Mouse (Mus musculus): ENCODE data around the gene Vmn2r14.
"Not testable (repeated sequence)": the region's sequence is repeated elsewhere in the genome, so short reads cannot be mapped to it uniquely, and the experiment has no call there.

Vmn2r14 gene

DNA sequence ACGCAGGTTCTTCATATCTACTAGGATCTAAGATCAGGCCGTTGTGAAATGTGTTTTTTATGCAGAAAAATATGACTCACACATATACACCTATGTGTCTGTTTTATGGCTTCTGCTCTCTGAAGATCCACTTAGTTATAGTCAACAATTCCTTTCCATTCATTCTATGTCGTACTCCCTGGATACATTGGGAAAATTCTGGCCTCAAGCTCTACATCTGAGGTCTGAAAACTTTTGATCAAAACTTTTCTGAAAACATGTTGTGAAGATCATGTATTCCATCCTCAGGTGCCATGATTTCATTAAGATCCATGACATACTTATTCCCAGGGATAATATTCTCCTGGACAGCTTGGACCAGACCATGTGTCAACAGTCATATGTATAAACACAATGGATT is at the start of gene Vmn2r14:
TSS of gene Vmn2r14 (minus strand) at position 101 of the 400 bp plus-strand sequence.
- DNase-seq (ENCODE audit: low spot score), result no peak

DNA sequence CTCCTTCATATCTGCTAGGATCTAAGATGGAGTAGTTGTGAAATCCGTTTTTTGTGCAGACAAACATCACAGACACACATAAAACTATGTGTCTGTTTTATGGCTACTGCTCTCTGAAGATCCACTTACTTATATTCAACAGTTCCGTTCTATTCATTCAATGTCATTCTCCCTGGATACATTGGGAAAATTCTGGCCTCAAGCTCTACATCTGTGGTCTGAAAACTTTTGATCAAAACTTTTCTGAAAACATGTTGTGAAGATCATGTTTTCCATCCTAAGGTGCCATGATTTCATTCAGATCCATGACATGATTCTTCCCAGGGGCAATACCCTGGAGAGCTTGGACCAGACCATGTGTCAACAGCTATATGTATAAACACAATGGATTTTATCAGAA is 32.4 kb downstream of the Vmn2r14 start, which contains the start of gene Vmn2r13:
TSS of gene Vmn2r13 (minus strand) at position 101 of the 400 bp plus-strand sequence.
- not testable (repeated sequence) for DNase-seq (ENCODE audit: low spot score)

- not testable (repeated sequence) for DNase-seq (ENCODE audit: low spot score)
These were observed 57.7 kb downstream of the Vmn2r14 start for GRCm38 (mm10) chr5:109166851-109167250.
